In genomic region chr6:139599216-139599615, GRCm38 (mm10) we compare ENCODE assay signal across 22 mouse cellular contexts. TPM values are rescaled to one million over a fixed set of nuclear protein-coding genes. Genes with fewer than 3 reads are reported as not detected.
"Had no signal": no experiment of that assay in that cellular context is flagged by ENCODE, and none has a peak within 500 bp of the region (broad histone marks: within the 10 kb centered on the region; RNA-seq: fewer than 3 reads in every experiment).

No protein-coding gene starts in this region.

- H3K4me1 ChIP-seq: liver, embryonic 15.5 days; lung, embryonic 15.5 days; midbrain, embryonic 10.5 days; midbrain, embryonic 12.5 days; neural tube, embryonic 13.5 days; neural tube, embryonic 15.5 days had no signal

- ATAC-seq: lung, postnatal 0 days; midbrain, embryonic 16.5 days had no signal

- H3K9me3 ChIP-seq: liver, embryonic 15.5 days; lung, embryonic 15.5 days; midbrain, embryonic 10.5 days; midbrain, embryonic 12.5 days; neural tube, embryonic 13.5 days; neural tube, embryonic 15.5 days; stomach, embryonic 15.5 days had no signal

- H3K27me3 ChIP-seq: liver, embryonic 15.5 days; lung, embryonic 15.5 days; midbrain, embryonic 12.5 days; neural tube, embryonic 13.5 days; neural tube, embryonic 15.5 days; stomach, embryonic 15.5 days had no signal

- H3K4me2 ChIP-seq: liver, embryonic 15.5 days; lung, embryonic 15.5 days; midbrain, embryonic 12.5 days; neural tube, embryonic 13.5 days; neural tube, embryonic 15.5 days; stomach, embryonic 15.5 days had no signal

- DNase-seq: lung, adult 18-20 months; lung, postnatal 14 days; lung, postnatal 4 days; midbrain, embryonic 14.5 days; retina, postnatal 1 day; right cerebral cortex, adult 18-20 months; thymus, adult 2 months; thymus, postnatal 25 days; thymus, postnatal 4 days had no signal

- H3K27ac ChIP-seq: liver, embryonic 15.5 days; lung, embryonic 15.5 days; midbrain, embryonic 10.5 days; midbrain, embryonic 12.5 days; neural tube, embryonic 13.5 days; neural tube, embryonic 15.5 days; stomach, embryonic 15.5 days; stomach, postnatal 0 days had no signal

- H3K36me3 ChIP-seq: liver, embryonic 15.5 days; lung, embryonic 15.5 days; midbrain, embryonic 10.5 days; midbrain, embryonic 12.5 days; neural tube, embryonic 13.5 days; neural tube, embryonic 15.5 days; stomach, embryonic 15.5 days had no signal

- H3K9ac ChIP-seq: liver, embryonic 15.5 days; lung, embryonic 15.5 days; midbrain, embryonic 12.5 days; neural tube, embryonic 13.5 days; neural tube, embryonic 15.5 days; stomach, embryonic 15.5 days had no signal

- H3K4me3 ChIP-seq: liver, embryonic 15.5 days; lung, embryonic 15.5 days; midbrain, embryonic 10.5 days; midbrain, embryonic 12.5 days; myocyte; neural tube, embryonic 13.5 days; neural tube, embryonic 15.5 days; stomach, embryonic 15.5 days had no signal

RNA-seq across cellular contexts. Expression of gene Pik3c2g, which starts 12.2 kb away (rescaled TPM):
- total RNA-seq: megakaryocyte-erythroid progenitor cell, adult 5-6 weeks had no signal
- polyA plus RNA-seq: midbrain, embryonic 10.5 days; myocyte; spleen, adult 2 months; thymus, adult 2 months had no signal
